Comparison of ENCODE assay signal across 12 mouse cellular contexts in genomic region chr6:127338412-127338811, GRCm38 (mm10).
DNase-seq lines count a peak whose midpoint lies in the region.
"Had no signal": no experiment of that assay in that cellular context is flagged by ENCODE, and none has a peak within 500 bp of the region (broad histone marks: within the 10 kb centered on the region; RNA-seq: fewer than 3 reads in every experiment).

No protein-coding gene starts in this region.

- H3K4me1 ChIP-seq in heart, embryonic 10.5 days = peaks cover 79% of the 10 kb centered on the region

- H3K27ac ChIP-seq in heart, embryonic 10.5 days = peak overlapping the region; percentile 82
- H3K27ac ChIP-seq: gastrocnemius, adult 2 months had no signal

- no peaks in the 10 kb centered on the region for H3K27me3 ChIP-seq in heart, embryonic 10.5 days (ENCODE audit: insufficient read depth, poor library complexity, severe bottlenecking)
- H3K27me3 ChIP-seq: limb, embryonic 15.5 days had no signal

- no peak overlapping the region for H3K4me3 ChIP-seq in heart, embryonic 10.5 days
- H3K4me3 ChIP-seq: gastrocnemius, adult 2 months; limb, embryonic 15.5 days had no signal

- 28% methylated on average over 6 of the region's 6 CpGs for WGBS in heart, embryonic 10.5 days

- DNase-seq in heart, embryonic 10.5 days (ENCODE audit: low spot score) = no peak
- DNase-seq in heart, adult 11 months = no peak
- peak; percentile 12 for DNase-seq in kidney, postnatal 36 days
- DNase-seq in kidney, adult 8-10 months = no peak
- DNase-seq in 3T3-L1 (ENCODE audit: low read depth, low spot score) = peak; percentile 47
- peak; percentile 63 for DNase-seq in brain, adult 2 months (ENCODE audit: low read depth, low spot score)
- DNase-seq in T-cell, adult 2 months (ENCODE audit: low spot score) = no peak
- no peak for DNase-seq in cerebellum, postnatal 4 days (ENCODE audit: low spot score in 2 of 2)
- DNase-seq: cerebellum, adult 9-11 months; gastrocnemius, adult 2 months; kidney, postnatal 10 days had no signal

- no peaks in the 10 kb centered on the region for H3K36me3 ChIP-seq in heart, embryonic 10.5 days
- H3K36me3 ChIP-seq: limb, embryonic 15.5 days had no signal

- H3K9me3 ChIP-seq in heart, embryonic 10.5 days = no peaks in the 10 kb centered on the region
- H3K9me3 ChIP-seq: limb, embryonic 15.5 days had no signal

Comparison
In these comparisons a context has a peak if more than half of its experiments do, and no peak if none do; other contexts are left out.
1. DNase-seq: peak in kidney, postnatal 36 days (2 of 2), 3T3-L1 (single experiment) and brain, adult 2 months (single experiment); none in heart, embryonic 10.5 days (single experiment), heart, adult 11 months (single experiment), kidney, adult 8-10 months (0 of 2), T-cell, adult 2 months (single experiment) and cerebellum, postnatal 4 days (0 of 2).